Mouse (Mus musculus) liver, embryonic 14.5 days (tissue): ENCODE data around the gene Atg5. TPM values are rescaled to one million over a fixed set of nuclear protein-coding genes. Genes with fewer than 3 reads are reported as not detected.
A peak's percentile ranks its signal among the peaks of the same experiment; 100 is the strongest.
"Not testable (repeated sequence)": the region's sequence is repeated elsewhere in the genome, so short reads cannot be mapped to it uniquely, and the experiment has no call there.

Source experiments
- ATAC-seq: fragments of 200-750 bp; cut with Nextera tagmentation; 2 replicates; pipeline ENCODE4 v1.8.0; 2017; ENCODE audit warnings: moderate number of reproducible peaks, mild to moderate bottlenecking, moderate library complexity; ENCODE audit not compliant: insufficient read depth
- DNase-seq, 3 experiments: peaks; one replicate each; pipeline ENCODE4 v3.0.0-alpha.2; 2012 to 2013; ENCODE audit warnings: low read depth in 3 of 3, low spot score in 3 of 3
- H3K27ac ChIP-seq: fragments of 300-500 bp; sonication (generic); 2 replicates; pipeline ENCODE4 v1.5.1; 2014; ENCODE audit warnings: moderate library complexity, mild to moderate bottlenecking, control low read depth, inconsistent platforms
- H3K27me3 ChIP-seq: fragments of 300-500 bp; sonication (generic); 2 replicates; pipeline ENCODE4 v1.6.1; 2014; ENCODE audit warnings: mild to moderate bottlenecking, low read length, moderate library complexity; ENCODE audit not compliant: control insufficient read depth, insufficient read depth
- H3K36me3 ChIP-seq: fragments of 300-500 bp; sonication (generic); replicated peaks from 2 replicates; pipeline ENCODE4 v1.6.1; 2014; ENCODE audit warnings: low read depth; ENCODE audit not compliant: control insufficient read depth, insufficient read depth
- H3K4me1 ChIP-seq, 2 experiments: fragments of 200-500 bp in 1 of 2; fragments of 300-500 bp in 1 of 2; sonication (generic) in 1 of 2; replicated peaks; 2 replicates each; pipeline ENCODE4 v1.6.1; 2012 to 2014; ENCODE audit warnings: antibody characterized with exemption in 1 of 2, inconsistent platforms in 1 of 2, low read length in 1 of 2; ENCODE audit not compliant: control insufficient read depth in 2 of 2, insufficient read depth in 2 of 2
- H3K4me2 ChIP-seq: fragments of 300-500 bp; sonication (generic); 2 replicates; pipeline ENCODE4 v1.6.1; 2014; ENCODE audit warnings: low read depth, mild to moderate bottlenecking, control low read depth, moderate library complexity
- H3K4me3 ChIP-seq, 2 experiments: fragments of 200-500 bp in 1 of 2; fragments of 300-500 bp in 1 of 2; sonication (generic) in 1 of 2; 2 replicates each; pipeline ENCODE4 v1.5.1; 2012 to 2014; ENCODE audit warnings: low read depth in 2 of 2, low read length in 2 of 2, mild to moderate bottlenecking in 2 of 2, control low read depth in 1 of 2, inconsistent platforms in 1 of 2, moderate library complexity in 1 of 2; ENCODE audit not compliant: insufficient read depth in 1 of 2
- H3K9ac ChIP-seq: fragments of 300-500 bp; sonication (generic); replicated peaks from 2 replicates; pipeline ENCODE4 v1.6.1; 2014; ENCODE audit warnings: mild to moderate bottlenecking, control low read depth, moderate library complexity
- H3K9me3 ChIP-seq: fragments of 300-500 bp; sonication (generic); 2 replicates; pipeline ENCODE4 v1.6.1; 2016; ENCODE audit warnings: low read length, mixed read lengths; ENCODE audit not compliant: control insufficient read depth
- CTCF ChIP-seq: IDR thresholded peaks from 2 replicates; pipeline ENCODE4 v1.5.1; 2016; ENCODE audit warnings: antibody characterized with exemption, low read depth, control low read depth
- EP300 ChIP-seq: IDR thresholded peaks from 2 replicates; pipeline ENCODE4 v1.6.1; 2016; ENCODE audit warnings: antibody characterized with exemption, low read depth
- WGBS: fragments of 180-500 bp; shearing (Covaris S2); extraction: QIAGEN DNeasy Blood & Tissue Kit; methylation state at CpG from one replicate; pipeline ENCODE4 v1.1.7; 2014; ENCODE audit not compliant: insufficient replicate concordance; 5-methylcytosine and 5-hydroxymethylcytosine counted together
- polyA plus RNA-seq, 2 experiments: library from polyadenylated mRNA; depleted of rRNA in 1 of 2; stranded (reverse) in 1 of 2; unstranded in 1 of 2; fragments of >200 nt; fragmentation: Nextera tagmentation in 1 of 2; extraction: Ambion mirVana in 1 of 2; gene quantifications; 2 replicates each; pipeline versions ENCODE4 v1.2.1 to v1.2.3; 2012 to 2014

The Atg5 gene
- polyA plus RNA-seq, 2 experiments: 7.5 to 21.0 TPM

- H3K9ac ChIP-seq: no peak overlapping the region
- H3K4me2 ChIP-seq: no peak overlapping the region
- TF ChIP-seq CTCF (peak; percentile 51), EP300 (no peak)
- DNase-seq (peak in 1 of 3 experiments; percentile 18), ATAC-seq (no peak)
- WGBS: 29% methylated on average over 3 of the region's 3 CpGs
- H3K4me3 ChIP-seq: no peak overlapping the region
- H3K9me3 ChIP-seq: no peaks in the 10 kb centered on the region
- no peaks in the 10 kb centered on the region for H3K36me3 ChIP-seq
- H3K27me3 ChIP-seq: no peaks in the 10 kb centered on the region
- peaks cover 16 to 23% of the 10 kb centered on the region in 2 experiments for H3K4me1 ChIP-seq
- H3K27ac ChIP-seq: no peak overlapping the region
Observed at GRCm38 (mm10) chr10:44328347-44328746, 60.2 kb downstream of the Atg5 start.

- 83% methylated on average over 1 of the region's 1 CpGs for WGBS
- no peaks in the 10 kb centered on the region for H3K9me3 ChIP-seq
- TF ChIP-seq EP300: no peak
- no peak for TF ChIP-seq CTCF
- no peak overlapping the region for H3K4me2 ChIP-seq
- DNase-seq: no peak
- no peak overlapping the region for H3K9ac ChIP-seq
- H3K27ac ChIP-seq: no peak overlapping the region
- no peak overlapping the region for H3K4me3 ChIP-seq
- H3K27me3 ChIP-seq: no peaks in the 10 kb centered on the region
- H3K4me1 ChIP-seq: peaks cover 21 to 31% of the 10 kb centered on the region in 2 experiments
- ATAC-seq: no peak
- H3K36me3 ChIP-seq: no peaks in the 10 kb centered on the region
Observed at GRCm38 (mm10) chr10:44330717-44331116, 62.6 kb downstream of the Atg5 start.

GRCm38 (mm10) chr10:44331469-44331868 is 63.3 kb downstream of the Atg5 start:
- H3K4me2 ChIP-seq: no peak overlapping the region
- H3K9me3 ChIP-seq: no peaks in the 10 kb centered on the region
- no peak for ATAC-seq
- H3K9ac ChIP-seq: no peak overlapping the region
- peaks cover 25 to 37% of the 10 kb centered on the region in 2 experiments for H3K4me1 ChIP-seq
- no peak overlapping the region for H3K4me3 ChIP-seq
- no peak for DNase-seq
- WGBS: 74% methylated on average over 2 of the region's 2 CpGs
- TF ChIP-seq CTCF (no peak), EP300 (no peak)
- no peaks in the 10 kb centered on the region for H3K36me3 ChIP-seq
- H3K27me3 ChIP-seq: no peaks in the 10 kb centered on the region
- H3K27ac ChIP-seq: peak overlapping the region; percentile 3; the same call in 1 of the 2 replicates

- not testable (repeated sequence) for H3K36me3 ChIP-seq, H3K9me3 ChIP-seq, H3K9ac ChIP-seq, H3K4me3 ChIP-seq, H3K27me3 ChIP-seq
- Histone ChIP-seq H3K4me2 (peak overlapping the region; percentile 34), H3K4me1 (peaks cover 31 to 48% of the 10 kb centered on the region in 2 experiments), H3K27ac (peak overlapping the region; percentile 57)
- DNase-seq: peak; percentile 42 to 60 (median 51)
- 15% methylated on average over 3 of the region's 3 CpGs for WGBS
- peak; percentile 86 for ATAC-seq
- TF ChIP-seq EP300: peak; percentile 83
Observed at GRCm38 (mm10) chr10:44332656-44333055, 64.5 kb downstream of the Atg5 start.

- peak; percentile 84 for TF ChIP-seq EP300
- H3K36me3 ChIP-seq, H3K27me3 ChIP-seq, H3K4me2 ChIP-seq, H3K9ac ChIP-seq, H3K4me3 ChIP-seq, H3K9me3 ChIP-seq: not testable (repeated sequence)
- Histone ChIP-seq H3K27ac (peak overlapping the region; percentile 51), H3K4me1 (peaks cover 37 to 61% of the 10 kb centered on the region in 2 experiments)
- DNase-seq (peak; percentile 45 to 56 (median 47)), ATAC-seq (peak; percentile 81)
- 33% methylated on average over 3 of the region's 3 CpGs for WGBS
Observed at GRCm38 (mm10) chr10:44336641-44337382, 68.7 kb downstream of the Atg5 start.
